Mouse (Mus musculus): ENCODE results near the gene Amd1. TPM values are rescaled to one million over a fixed set of nuclear protein-coding genes. Genes with fewer than 3 reads are reported as not detected.

The Amd1 gene
- polyA plus RNA-seq (2014; fragmentation: Nextera tagmentation; extraction: Ambion mirVana) = 130 and 136 TPM in 2 replicates

DNA sequence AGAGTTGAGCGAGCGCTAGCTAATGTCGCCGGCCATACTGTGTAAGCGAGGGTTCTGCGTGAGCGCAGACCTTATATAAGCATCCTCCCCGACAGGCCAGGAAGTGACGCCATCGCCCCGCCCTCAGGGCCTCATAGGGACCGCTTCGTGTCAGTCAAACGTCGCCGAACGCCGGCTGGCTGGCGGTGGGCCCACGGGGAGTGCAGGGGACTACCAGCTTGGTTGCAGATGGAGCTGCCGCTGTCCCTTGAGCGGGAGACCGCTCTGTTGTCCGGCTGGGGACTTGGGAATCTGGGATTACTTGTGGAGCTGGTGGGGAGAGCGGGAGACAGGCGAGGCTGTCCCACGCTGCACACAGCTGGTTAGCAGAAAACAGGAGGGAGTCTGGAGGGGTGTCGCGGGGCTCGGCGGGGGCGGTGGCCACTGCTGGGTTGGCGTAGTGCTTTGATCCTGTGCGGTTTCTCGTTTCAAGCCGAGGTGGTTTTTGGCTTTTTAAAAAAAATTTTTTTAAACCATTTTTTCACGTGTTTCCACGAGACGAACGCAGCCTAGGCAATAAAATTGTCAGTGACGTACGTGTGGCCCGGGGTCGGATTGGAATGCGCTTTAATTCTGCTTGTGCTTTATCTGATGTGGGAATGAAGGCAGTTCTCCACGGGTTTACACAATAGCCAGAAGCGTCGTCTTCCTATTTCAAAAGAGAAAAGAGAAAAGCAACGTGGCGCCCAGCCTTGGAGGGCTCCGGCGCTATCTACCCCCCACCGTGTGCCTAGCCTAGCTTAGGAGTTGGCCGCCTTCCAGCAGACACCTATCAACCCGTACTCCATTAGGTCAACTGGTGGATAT lies at the start of gene Amd1:
TSS of gene Amd1 (minus strand) at position 47 of the 846 bp plus-strand sequence.
- no peaks in the 10 kb centered on the region for H3K27me3 ChIP-seq (replicated peaks; ENCODE audit: control insufficient read depth, insufficient read depth, low read length)
- peak; percentile 99 for DNase-seq (ENCODE audit: low spot score)
- H3K4me2 ChIP-seq = peak within 1 kb of the TSS; percentile 94
- WGBS = under 1% methylated on average over 55 of the region's 55 CpGs
- peaks cover 2% of the 10 kb centered on the region; the same call in 1 of the 2 replicates for H3K36me3 ChIP-seq (ENCODE audit: control insufficient read depth, insufficient read depth, low read length)
- H3K4me3 ChIP-seq (ENCODE audit: low read depth, low read length) = peak within 1 kb of the TSS; percentile 94
- H3K9ac ChIP-seq (ENCODE audit: low read depth, low read length) = peak within 1 kb of the TSS; percentile 99
- peak within 1 kb of the TSS; percentile 96 for H3K27ac ChIP-seq (ENCODE audit: low read depth, low read length)
- H3K4me1 ChIP-seq (replicated peaks; ENCODE audit: control insufficient read depth, insufficient read depth, low read length) = peaks cover 19% of the 10 kb centered on the region
- ATAC-seq (replicated peaks; ENCODE audit: low FRiP score) = peak; percentile 93
- H3K9me3 ChIP-seq (ENCODE audit: control insufficient read depth, low read length) = no peaks in the 10 kb centered on the region

DNA sequence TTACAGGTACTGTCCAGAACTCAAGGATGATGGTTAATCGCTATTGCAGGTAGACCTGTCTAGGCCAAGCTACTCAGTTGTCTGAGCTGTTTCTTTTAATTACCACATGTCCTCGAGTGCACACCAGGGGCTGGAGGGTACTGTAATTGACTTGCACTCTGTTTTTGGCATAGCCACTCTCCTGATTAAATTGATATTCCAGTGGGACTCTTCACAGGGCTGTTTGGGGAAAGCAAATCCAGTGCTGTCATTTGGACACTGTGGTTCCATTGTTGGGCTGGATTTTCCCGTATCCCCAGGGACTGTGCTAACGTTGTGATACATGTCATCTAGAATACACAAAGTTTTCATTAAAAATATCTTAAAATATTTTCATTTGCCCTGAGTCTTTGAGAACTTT lies 49.2 kb upstream of the Amd1 start:
- DNase-seq (ENCODE audit: low spot score) (no peak), ATAC-seq (replicated peaks; ENCODE audit: low FRiP score) (no peak)
- Histone ChIP-seq H3K36me3 (ENCODE audit: control insufficient read depth, insufficient read depth, low read length) (no peaks in the 10 kb centered on the region), H3K9me3 (ENCODE audit: control insufficient read depth, low read length) (no peaks in the 10 kb centered on the region), H3K4me1 (replicated peaks; ENCODE audit: control insufficient read depth, insufficient read depth, low read length) (peaks cover 14% of the 10 kb centered on the region; the same call in 1 of the 2 replicates), H3K27ac (ENCODE audit: low read depth, low read length) (no peak overlapping the region), H3K4me2 (no peak overlapping the region), H3K4me3 (ENCODE audit: low read depth, low read length) (no peak overlapping the region), H3K27me3 (replicated peaks; ENCODE audit: control insufficient read depth, insufficient read depth, low read length) (no peaks in the 10 kb centered on the region), H3K9ac (ENCODE audit: low read depth, low read length) (no peak overlapping the region)
- WGBS = 85% methylated on average over 4 of the region's 4 CpGs

DNA sequence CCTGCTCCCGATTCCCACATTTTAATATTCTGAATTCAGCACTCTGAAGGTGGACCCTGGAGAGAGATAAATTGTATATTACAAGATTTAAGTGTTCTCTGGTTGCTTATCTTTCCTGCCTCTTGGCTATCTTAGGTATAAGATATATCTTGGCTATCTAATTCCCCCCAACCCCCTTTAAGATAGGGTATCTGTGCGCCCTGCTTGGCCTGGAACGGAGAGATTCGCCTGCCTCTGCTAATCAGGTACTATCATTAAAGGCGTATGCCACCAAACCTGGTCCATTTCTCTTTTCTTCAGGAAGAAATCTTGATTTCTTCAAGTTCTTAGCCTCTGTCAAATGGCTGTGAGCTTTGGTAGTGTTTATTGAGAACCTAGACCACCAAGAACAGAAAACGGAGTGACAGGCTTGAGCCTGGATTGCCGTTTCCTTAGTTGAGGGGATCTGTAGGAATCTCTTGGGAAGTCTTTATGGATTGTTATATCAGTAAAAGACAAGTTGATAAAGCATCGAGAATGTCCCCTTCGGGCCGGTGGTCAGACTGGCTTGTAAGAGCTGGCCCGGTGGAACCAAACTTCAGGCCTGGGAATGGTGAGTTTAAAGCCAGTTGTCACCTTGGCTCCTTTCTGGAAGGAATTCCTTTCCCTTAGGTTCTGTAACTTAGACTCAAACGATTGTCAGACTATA lies 48.4 kb upstream of the Amd1 start:
- Histone ChIP-seq H3K36me3 (ENCODE audit: control insufficient read depth, insufficient read depth, low read length) (no peaks in the 10 kb centered on the region), H3K4me2 (peak overlapping the region; percentile 74), H3K9me3 (ENCODE audit: control insufficient read depth, low read length) (no peaks in the 10 kb centered on the region), H3K4me3 (ENCODE audit: low read depth, low read length) (peak overlapping the region; percentile 88), H3K9ac (ENCODE audit: low read depth, low read length) (peak overlapping the region; percentile 80), H3K4me1 (replicated peaks; ENCODE audit: control insufficient read depth, insufficient read depth, low read length) (peaks cover 14% of the 10 kb centered on the region; the same call in 1 of the 2 replicates), H3K27me3 (replicated peaks; ENCODE audit: control insufficient read depth, insufficient read depth, low read length) (no peaks in the 10 kb centered on the region), H3K27ac (ENCODE audit: low read depth, low read length) (no peak overlapping the region)
- ATAC-seq (replicated peaks; ENCODE audit: low FRiP score) (no peak), DNase-seq (ENCODE audit: low spot score) (no peak)
- WGBS = 38% methylated on average over 12 of the region's 12 CpGs

DNA sequence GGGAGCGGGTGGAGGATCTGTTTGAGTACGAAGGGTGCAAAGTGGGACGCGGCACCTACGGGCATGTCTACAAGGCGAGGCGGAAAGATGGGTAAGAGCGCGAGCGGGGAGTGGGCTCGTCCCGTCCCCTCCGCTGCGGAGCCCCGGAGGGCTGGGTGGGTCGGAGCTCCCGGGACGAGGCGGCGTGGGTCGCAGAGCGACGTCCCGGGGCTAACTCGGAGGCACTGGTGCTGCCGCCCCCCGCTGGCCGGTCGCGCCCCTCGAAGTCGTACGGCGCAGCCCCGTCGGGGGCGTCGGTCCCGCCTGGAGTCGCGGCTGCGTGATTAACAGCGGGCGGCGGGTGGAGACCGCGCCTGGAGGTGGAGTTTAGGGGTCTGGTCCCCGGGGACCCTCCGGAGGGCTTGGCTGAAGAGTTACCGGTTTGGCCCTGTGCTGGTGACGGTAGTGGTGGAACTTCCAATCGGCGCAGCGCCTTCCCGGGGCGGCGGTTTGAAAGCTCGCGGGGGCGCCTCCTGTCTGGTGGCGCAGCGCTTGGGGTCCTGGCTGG lies 47.7 kb upstream of the Amd1 start:
- Histone ChIP-seq H3K27me3 (replicated peaks; ENCODE audit: control insufficient read depth, insufficient read depth, low read length) (no peaks in the 10 kb centered on the region), H3K36me3 (ENCODE audit: control insufficient read depth, insufficient read depth, low read length) (no peaks in the 10 kb centered on the region), H3K4me2 (peak overlapping the region; percentile 74), H3K9ac (ENCODE audit: low read depth, low read length) (peak overlapping the region; percentile 80), H3K4me1 (replicated peaks; ENCODE audit: control insufficient read depth, insufficient read depth, low read length) (peaks cover 14% of the 10 kb centered on the region; the same call in 1 of the 2 replicates), H3K27ac (ENCODE audit: low read depth, low read length) (peak overlapping the region; percentile 99), H3K4me3 (ENCODE audit: low read depth, low read length) (peak overlapping the region; percentile 88), H3K9me3 (ENCODE audit: control insufficient read depth, low read length) (no peaks in the 10 kb centered on the region)
- 1% methylated on average over 62 of the region's 62 CpGs for WGBS
- ATAC-seq (replicated peaks; ENCODE audit: low FRiP score) = peak; percentile 13
- peak; percentile 69 for DNase-seq (ENCODE audit: low spot score)

GRCm38 (mm10) chr10:40348566-40349536 lies 46.9 kb upstream of the Amd1 start:
- DNase-seq (ENCODE audit: low spot score) (peak; percentile 96), ATAC-seq (replicated peaks; ENCODE audit: low FRiP score) (peak; percentile 95)
- Histone ChIP-seq H3K9me3 (ENCODE audit: control insufficient read depth, low read length) (no peaks in the 10 kb centered on the region), H3K36me3 (ENCODE audit: control insufficient read depth, insufficient read depth, low read length) (no peaks in the 10 kb centered on the region), H3K27me3 (replicated peaks; ENCODE audit: control insufficient read depth, insufficient read depth, low read length) (no peaks in the 10 kb centered on the region), H3K9ac (ENCODE audit: low read depth, low read length) (peak overlapping the region; percentile 82), H3K4me2 (peak overlapping the region; percentile 85), H3K27ac (ENCODE audit: low read depth, low read length) (peak overlapping the region; percentile 99), H3K4me1 (replicated peaks; ENCODE audit: control insufficient read depth, insufficient read depth, low read length) (peaks cover 14% of the 10 kb centered on the region; the same call in 1 of the 2 replicates), H3K4me3 (ENCODE audit: low read depth, low read length) (peak overlapping the region; percentile 88)
- whole genome bisulfite sequencing = under 1% methylated on average over 74 of the region's 76 CpGs

DNA sequence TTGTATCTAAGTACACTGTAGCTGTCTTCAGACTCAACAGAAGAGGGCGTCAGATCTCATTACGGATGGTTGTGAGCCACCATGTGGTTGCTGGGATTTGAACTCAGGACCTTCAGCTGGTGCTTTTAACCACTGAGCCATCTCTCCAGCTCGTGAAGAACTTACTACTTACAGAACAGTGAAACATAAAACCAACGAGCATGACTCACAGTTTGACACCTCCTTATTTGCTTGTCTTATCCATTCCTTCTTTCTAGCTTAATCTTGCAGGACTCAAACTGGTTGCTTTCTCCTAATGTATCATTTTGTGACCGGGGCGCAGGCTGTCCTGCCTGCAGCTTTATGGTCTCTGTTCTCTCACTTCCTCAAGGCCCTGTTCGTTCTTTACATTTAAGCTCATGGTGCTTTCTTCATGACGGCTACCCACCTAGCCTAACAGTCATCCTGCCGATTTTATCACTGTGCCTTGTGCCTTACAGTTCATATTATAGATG lies 45.5 kb upstream of the Amd1 start:
- ATAC-seq (replicated peaks; ENCODE audit: low FRiP score) (no peak), DNase-seq (ENCODE audit: low spot score) (no peak)
- peaks cover 14% of the 10 kb centered on the region; the same call in 1 of the 2 replicates for H3K4me1 ChIP-seq (replicated peaks; ENCODE audit: control insufficient read depth, insufficient read depth, low read length)
- 58% methylated on average over 9 of the region's 9 CpGs for WGBS
- H3K27ac ChIP-seq (ENCODE audit: low read depth, low read length) = peak overlapping the region; percentile 99
- no peaks in the 10 kb centered on the region for H3K27me3 ChIP-seq (replicated peaks; ENCODE audit: control insufficient read depth, insufficient read depth, low read length)
- H3K4me2 ChIP-seq = peak overlapping the region; percentile 85
- peak overlapping the region; percentile 88; the same call in 1 of the 2 replicates for H3K4me3 ChIP-seq (ENCODE audit: low read depth, low read length)
- no peaks in the 10 kb centered on the region for H3K9me3 ChIP-seq (ENCODE audit: control insufficient read depth, low read length)
- H3K36me3 ChIP-seq (ENCODE audit: control insufficient read depth, insufficient read depth, low read length) = no peaks in the 10 kb centered on the region
- peak overlapping the region; percentile 79 for H3K9ac ChIP-seq (ENCODE audit: low read depth, low read length)

DNA sequence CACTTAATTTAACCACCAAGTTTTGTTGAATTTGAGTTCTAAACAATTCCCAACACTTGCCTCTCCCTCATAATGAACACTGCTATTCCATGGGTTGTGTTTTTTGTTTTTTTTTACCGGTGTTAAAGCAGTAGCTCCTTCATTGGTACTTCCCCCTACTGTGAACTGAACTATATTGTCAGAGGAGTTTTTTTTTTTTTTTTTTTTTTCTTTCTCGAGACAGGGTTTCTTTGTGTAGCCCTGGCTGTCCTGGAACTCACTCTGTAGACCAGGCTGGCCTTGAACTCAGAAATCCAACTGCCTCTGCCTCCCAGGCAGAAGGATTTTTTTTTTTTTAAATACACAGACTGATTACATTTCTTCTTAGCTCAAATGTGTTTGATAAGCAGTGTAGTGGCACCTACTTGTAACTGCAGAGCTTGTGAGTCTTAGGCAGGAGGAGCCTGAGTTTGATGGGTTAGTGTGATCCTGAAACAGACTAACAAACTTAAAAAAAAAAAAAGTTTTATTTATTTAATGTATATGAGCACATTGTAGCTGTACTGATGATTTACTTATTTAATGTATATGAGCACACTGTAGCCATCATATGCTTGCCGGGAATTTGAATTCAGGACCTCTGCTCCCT lies 44.9 kb upstream of the Amd1 start:
- WGBS = 73% methylated on average over 3 of the region's 3 CpGs
- no peak overlapping the region for H3K4me2 ChIP-seq
- H3K9me3 ChIP-seq (ENCODE audit: control insufficient read depth, low read length) = no peaks in the 10 kb centered on the region
- H3K27ac ChIP-seq (ENCODE audit: low read depth, low read length) = no peak overlapping the region
- H3K9ac ChIP-seq (ENCODE audit: low read depth, low read length) = no peak overlapping the region
- H3K27me3 ChIP-seq (replicated peaks; ENCODE audit: control insufficient read depth, insufficient read depth, low read length) = no peaks in the 10 kb centered on the region
- ATAC-seq (replicated peaks; ENCODE audit: low FRiP score) (no peak), DNase-seq (ENCODE audit: low spot score) (no peak)
- peaks cover 14% of the 10 kb centered on the region; the same call in 1 of the 2 replicates for H3K4me1 ChIP-seq (replicated peaks; ENCODE audit: control insufficient read depth, insufficient read depth, low read length)
- no peak overlapping the region for H3K4me3 ChIP-seq (ENCODE audit: low read depth, low read length)
- no peaks in the 10 kb centered on the region for H3K36me3 ChIP-seq (ENCODE audit: control insufficient read depth, insufficient read depth, low read length)

Data from liver, embryonic 11.5 days (tissue).